1 mouse cellular context compared by ENCODE assay signal in the genomic region with DNA sequence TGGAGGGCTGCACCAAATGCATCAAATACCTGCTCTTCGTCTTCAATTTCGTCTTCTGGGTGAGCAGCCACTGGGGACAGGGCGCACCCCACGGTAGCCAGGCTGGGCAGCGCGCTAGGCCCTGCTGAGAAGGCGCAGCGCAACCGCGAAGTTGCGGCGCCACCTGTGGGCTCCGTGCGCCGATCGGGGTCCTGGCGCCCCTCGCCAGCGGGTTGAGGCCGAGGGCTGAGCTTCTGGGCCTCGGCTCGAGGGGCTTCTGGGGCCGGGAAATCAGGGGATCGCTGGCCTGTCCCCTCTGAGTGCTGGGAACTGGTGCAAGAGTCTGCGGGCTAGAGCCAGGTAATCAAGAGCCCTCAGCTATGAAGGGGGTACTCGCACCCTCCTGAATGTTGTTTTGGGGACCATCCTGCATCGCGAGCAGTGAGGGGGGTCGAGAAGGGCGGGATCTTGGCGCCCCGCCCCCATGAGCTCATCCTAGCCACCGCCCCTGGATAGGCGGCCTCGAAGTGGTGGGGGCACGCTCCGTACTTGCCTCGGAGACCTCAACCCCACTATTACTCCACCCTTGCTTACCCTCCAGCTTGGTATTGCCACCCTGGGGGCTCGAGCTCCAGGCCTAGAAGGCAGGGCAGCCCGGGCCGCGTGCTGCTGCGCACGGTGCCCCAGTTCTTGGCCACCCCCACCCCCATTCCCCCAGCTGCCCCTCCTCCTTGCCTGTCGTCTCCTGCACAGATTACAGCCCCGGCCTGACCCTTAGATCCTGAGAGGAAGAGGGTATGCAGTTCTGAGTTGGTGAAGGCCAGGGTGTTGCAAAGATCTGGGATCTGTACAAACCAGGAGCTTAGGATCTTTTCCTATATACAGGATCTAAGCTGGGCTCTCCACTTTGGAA.
TF ChIP-seq lines count a peak whose summit lies in the region.

No protein-coding gene starts in this region.

TF ChIP-seq in CH12.LX, 34 proteins besides CTCF, POLR2A, EP300 and RAD21:
- TF ChIP-seq TCF12 (IDR thresholded peaks at IDR 0.05; ENCODE audit: low read depth, low read length) (peak; percentile 11; the same call in 1 of the 2 replicates), ZC3H11A (IDR thresholded peaks at IDR 0.05; ENCODE audit: low read depth, low read length) (no peak), SMC3 (IDR thresholded peaks at IDR 0.05; ENCODE audit: low read depth, low read length) (peak; percentile 27; the same call in 1 of the 2 replicates), HCFC1 (IDR thresholded peaks at IDR 0.05; ENCODE audit: low read depth, low read length) (no peak), UBTF (IDR thresholded peaks at IDR 0.05; ENCODE audit: low read depth, low read length) (peak; percentile 14), MAZ (IDR thresholded peaks at IDR 0.05; ENCODE audit: low read depth, low read length) (0 out of 2 replicates have a peak, but pooled peaks have one; percentile 18), SIN3A (IDR thresholded peaks at IDR 0.05; ENCODE audit: low read length) (0 out of 2 replicates have a peak, but pooled peaks have one; percentile 15), POLR2AphosphoS2 (IDR thresholded peaks at IDR 0.05; ENCODE audit: low read depth, low read length) (no peak)
